Mouse (Mus musculus): Measurements from ENCODE around the gene Dnah11. TPM values are rescaled to one million over a fixed set of nuclear protein-coding genes. Genes with fewer than 3 reads are reported as not detected.

The Dnah11 gene
- polyA plus RNA-seq, 1 experiment from 2014 or later, result 0.22 TPM

GRCm38 (mm10) chr12:118186120-118186880 is 12.5 kb downstream of the Dnah11 start:
- no peak overlapping the region for H3K9ac ChIP-seq (ENCODE audit: low read depth, low read length)
- no peaks in the 10 kb centered on the region for H3K9me3 ChIP-seq (ENCODE audit: control insufficient read depth, low read length)
- H3K4me1 ChIP-seq (replicated peaks; ENCODE audit: control insufficient read depth, insufficient read depth, low read length), result no peaks in the 10 kb centered on the region; the same call in 1 of the 2 replicates
- H3K36me3 ChIP-seq (ENCODE audit: control insufficient read depth, insufficient read depth, low read length), result no peaks in the 10 kb centered on the region
- no peak for DNase-seq (ENCODE audit: low spot score)
- H3K27ac ChIP-seq (ENCODE audit: low read depth, low read length), result no peak overlapping the region
- H3K4me2 ChIP-seq, result no peak overlapping the region
- H3K4me3 ChIP-seq (ENCODE audit: low read depth, low read length), result no peak overlapping the region
- no peaks in the 10 kb centered on the region for H3K27me3 ChIP-seq (replicated peaks; ENCODE audit: control insufficient read depth, insufficient read depth, low read length)
- WGBS, result 46% methylated on average over 4 of the region's 4 CpGs
- peak; percentile 57 for ATAC-seq (replicated peaks; ENCODE audit: low FRiP score)

GRCm38 (mm10) chr12:118184731-118185130 is 14.1 kb downstream of the Dnah11 start:
- H3K4me3 ChIP-seq (ENCODE audit: low read depth, low read length), result no peak overlapping the region
- no peak for ATAC-seq (replicated peaks; ENCODE audit: low FRiP score)
- no peak for DNase-seq (ENCODE audit: low spot score)
- no peaks in the 10 kb centered on the region; the same call in 1 of the 2 replicates for H3K4me1 ChIP-seq (replicated peaks; ENCODE audit: control insufficient read depth, insufficient read depth, low read length)
- no peaks in the 10 kb centered on the region for H3K27me3 ChIP-seq (replicated peaks; ENCODE audit: control insufficient read depth, insufficient read depth, low read length)
- H3K9me3 ChIP-seq (ENCODE audit: control insufficient read depth, low read length), result no peaks in the 10 kb centered on the region
- no peak overlapping the region for H3K4me2 ChIP-seq
- H3K36me3 ChIP-seq (ENCODE audit: control insufficient read depth, insufficient read depth, low read length), result no peaks in the 10 kb centered on the region
- H3K9ac ChIP-seq (ENCODE audit: low read depth, low read length), result no peak overlapping the region
- WGBS, result 64% methylated on average over 1 of the region's 1 CpGs
- H3K27ac ChIP-seq (ENCODE audit: low read depth, low read length), result no peak overlapping the region

- Histone ChIP-seq H3K27ac (ENCODE audit: low read depth, low read length) (no peak overlapping the region), H3K4me3 (ENCODE audit: low read depth, low read length) (no peak overlapping the region), H3K4me2 (no peak overlapping the region), H3K4me1 (replicated peaks; ENCODE audit: control insufficient read depth, insufficient read depth, low read length) (no peaks in the 10 kb centered on the region), H3K27me3 (replicated peaks; ENCODE audit: control insufficient read depth, insufficient read depth, low read length) (no peaks in the 10 kb centered on the region), H3K36me3 (ENCODE audit: control insufficient read depth, insufficient read depth, low read length) (no peaks in the 10 kb centered on the region), H3K9ac (ENCODE audit: low read depth, low read length) (no peak overlapping the region), H3K9me3 (ENCODE audit: control insufficient read depth, low read length) (no peaks in the 10 kb centered on the region)
- DNase-seq (ENCODE audit: low spot score) (no peak), ATAC-seq (replicated peaks; ENCODE audit: low FRiP score) (no peak)
- WGBS, result 87% methylated on average over 5 of the region's 5 CpGs
Observed at GRCm38 (mm10) chr12:118177756-118178155, 21.1 kb downstream of the Dnah11 start.

GRCm38 (mm10) chr12:118164785-118165184 is 34.1 kb downstream of the Dnah11 start:
- H3K4me3 ChIP-seq (ENCODE audit: low read depth, low read length), result no peak overlapping the region

GRCm38 (mm10) chr12:118156986-118157385 is 41.9 kb downstream of the Dnah11 start:
- H3K36me3 ChIP-seq (ENCODE audit: control insufficient read depth, insufficient read depth, low read length), result no peaks in the 10 kb centered on the region
- WGBS, result 88% methylated on average over 5 of the region's 5 CpGs
- H3K4me3 ChIP-seq (ENCODE audit: low read depth, low read length), result no peak overlapping the region
- no peak overlapping the region for H3K9ac ChIP-seq (ENCODE audit: low read depth, low read length)
- no peak overlapping the region for H3K27ac ChIP-seq (ENCODE audit: low read depth, low read length)
- no peaks in the 10 kb centered on the region for H3K4me1 ChIP-seq (replicated peaks; ENCODE audit: control insufficient read depth, insufficient read depth, low read length)
- no peaks in the 10 kb centered on the region for H3K9me3 ChIP-seq (ENCODE audit: control insufficient read depth, low read length)
- DNase-seq (ENCODE audit: low spot score) (no peak), ATAC-seq (replicated peaks; ENCODE audit: low FRiP score) (no peak)
- H3K4me2 ChIP-seq, result no peak overlapping the region
- H3K27me3 ChIP-seq (replicated peaks; ENCODE audit: control insufficient read depth, insufficient read depth, low read length), result no peaks in the 10 kb centered on the region

More at GRCm38 (mm10) chr12:118164785-118165184, 34.1 kb downstream of the Dnah11 start:
- DNase-seq (ENCODE audit: low spot score), result no peak
- H3K4me1 ChIP-seq (replicated peaks; ENCODE audit: control insufficient read depth, insufficient read depth, low read length), result no peaks in the 10 kb centered on the region
- 38% methylated on average over 4 of the region's 4 CpGs for WGBS
- no peak for ATAC-seq (replicated peaks; ENCODE audit: low FRiP score)
- no peaks in the 10 kb centered on the region for H3K27me3 ChIP-seq (replicated peaks; ENCODE audit: control insufficient read depth, insufficient read depth, low read length)
- no peak overlapping the region for H3K27ac ChIP-seq (ENCODE audit: low read depth, low read length)
- no peak overlapping the region for H3K9ac ChIP-seq (ENCODE audit: low read depth, low read length)
- no peak overlapping the region for H3K4me2 ChIP-seq
- no peaks in the 10 kb centered on the region for H3K36me3 ChIP-seq (ENCODE audit: control insufficient read depth, insufficient read depth, low read length)
- H3K9me3 ChIP-seq (ENCODE audit: control insufficient read depth, low read length), result no peaks in the 10 kb centered on the region

GRCm38 (mm10) chr12:118147521-118148033 is 51.3 kb downstream of the Dnah11 start:
- no peaks in the 10 kb centered on the region for H3K27me3 ChIP-seq (replicated peaks; ENCODE audit: control insufficient read depth, insufficient read depth, low read length)
- no peak overlapping the region for H3K4me2 ChIP-seq
- ATAC-seq (replicated peaks; ENCODE audit: low FRiP score) (no peak), DNase-seq (ENCODE audit: low spot score) (no peak)
- no peak overlapping the region for H3K27ac ChIP-seq (ENCODE audit: low read depth, low read length)
- WGBS, result 61% methylated on average over 2 of the region's 2 CpGs
- H3K9ac ChIP-seq (ENCODE audit: low read depth, low read length), result no peak overlapping the region
- no peaks in the 10 kb centered on the region for H3K4me1 ChIP-seq (replicated peaks; ENCODE audit: control insufficient read depth, insufficient read depth, low read length)
- H3K36me3 ChIP-seq (ENCODE audit: control insufficient read depth, insufficient read depth, low read length), result no peaks in the 10 kb centered on the region
- no peak overlapping the region for H3K4me3 ChIP-seq (ENCODE audit: low read depth, low read length)
- H3K9me3 ChIP-seq (ENCODE audit: control insufficient read depth, low read length), result no peaks in the 10 kb centered on the region

- DNase-seq (ENCODE audit: low spot score) (no peak), ATAC-seq (replicated peaks; ENCODE audit: low FRiP score) (no peak)
- Histone ChIP-seq H3K9me3 (ENCODE audit: control insufficient read depth, low read length) (no peaks in the 10 kb centered on the region), H3K36me3 (ENCODE audit: control insufficient read depth, insufficient read depth, low read length) (no peaks in the 10 kb centered on the region), H3K27ac (ENCODE audit: low read depth, low read length) (no peak overlapping the region), H3K4me1 (replicated peaks; ENCODE audit: control insufficient read depth, insufficient read depth, low read length) (no peaks in the 10 kb centered on the region), H3K4me3 (ENCODE audit: low read depth, low read length) (no peak overlapping the region), H3K27me3 (replicated peaks; ENCODE audit: control insufficient read depth, insufficient read depth, low read length) (no peaks in the 10 kb centered on the region), H3K4me2 (no peak overlapping the region), H3K9ac (ENCODE audit: low read depth, low read length) (no peak overlapping the region)
- WGBS, result 63% methylated on average over 4 of the region's 4 CpGs
Observed at GRCm38 (mm10) chr12:118128116-118128515, 70.7 kb downstream of the Dnah11 start.

- no peaks in the 10 kb centered on the region for H3K9me3 ChIP-seq (ENCODE audit: control insufficient read depth, low read length)
- ATAC-seq (replicated peaks; ENCODE audit: low FRiP score) (no peak), DNase-seq (ENCODE audit: low spot score) (no peak)
- no peaks in the 10 kb centered on the region for H3K27me3 ChIP-seq (replicated peaks; ENCODE audit: control insufficient read depth, insufficient read depth, low read length)
- WGBS, result 90% methylated on average over 3 of the region's 3 CpGs
- no peaks in the 10 kb centered on the region for H3K4me1 ChIP-seq (replicated peaks; ENCODE audit: control insufficient read depth, insufficient read depth, low read length)
- no peak overlapping the region for H3K4me2 ChIP-seq
- no peak overlapping the region for H3K27ac ChIP-seq (ENCODE audit: low read depth, low read length)
- H3K9ac ChIP-seq (ENCODE audit: low read depth, low read length), result no peak overlapping the region
- H3K36me3 ChIP-seq (ENCODE audit: control insufficient read depth, insufficient read depth, low read length), result no peaks in the 10 kb centered on the region
- H3K4me3 ChIP-seq (ENCODE audit: low read depth, low read length), result no peak overlapping the region
Observed at GRCm38 (mm10) chr12:118119668-118120067, 79.2 kb downstream of the Dnah11 start.

- H3K4me3 ChIP-seq (ENCODE audit: low read depth, low read length), result no peak overlapping the region
- DNase-seq (ENCODE audit: low spot score) (no peak), ATAC-seq (replicated peaks; ENCODE audit: low FRiP score) (no peak)
- no peaks in the 10 kb centered on the region for H3K9me3 ChIP-seq (ENCODE audit: control insufficient read depth, low read length)
- 65% methylated on average over 8 of the region's 8 CpGs for WGBS
- H3K9ac ChIP-seq (ENCODE audit: low read depth, low read length), result no peak overlapping the region
- H3K27me3 ChIP-seq (replicated peaks; ENCODE audit: control insufficient read depth, insufficient read depth, low read length), result no peaks in the 10 kb centered on the region
- H3K27ac ChIP-seq (ENCODE audit: low read depth, low read length), result no peak overlapping the region
- no peak overlapping the region for H3K4me2 ChIP-seq
- H3K4me1 ChIP-seq (replicated peaks; ENCODE audit: control insufficient read depth, insufficient read depth, low read length), result no peaks in the 10 kb centered on the region
- no peaks in the 10 kb centered on the region for H3K36me3 ChIP-seq (ENCODE audit: control insufficient read depth, insufficient read depth, low read length)
Observed at GRCm38 (mm10) chr12:118112599-118112998, 86.2 kb downstream of the Dnah11 start.
